Mouse (Mus musculus) skeletal muscle tissue, adult 2 months (tissue): Measurements from ENCODE around the gene Fer1l5.

Experiments
- DNase-seq: peaks from one replicate; pipeline ENCODE4 v3.0.0-alpha.2; 2012; ENCODE audit warnings: low read depth, low spot score

Gene Fer1l5

DNA sequence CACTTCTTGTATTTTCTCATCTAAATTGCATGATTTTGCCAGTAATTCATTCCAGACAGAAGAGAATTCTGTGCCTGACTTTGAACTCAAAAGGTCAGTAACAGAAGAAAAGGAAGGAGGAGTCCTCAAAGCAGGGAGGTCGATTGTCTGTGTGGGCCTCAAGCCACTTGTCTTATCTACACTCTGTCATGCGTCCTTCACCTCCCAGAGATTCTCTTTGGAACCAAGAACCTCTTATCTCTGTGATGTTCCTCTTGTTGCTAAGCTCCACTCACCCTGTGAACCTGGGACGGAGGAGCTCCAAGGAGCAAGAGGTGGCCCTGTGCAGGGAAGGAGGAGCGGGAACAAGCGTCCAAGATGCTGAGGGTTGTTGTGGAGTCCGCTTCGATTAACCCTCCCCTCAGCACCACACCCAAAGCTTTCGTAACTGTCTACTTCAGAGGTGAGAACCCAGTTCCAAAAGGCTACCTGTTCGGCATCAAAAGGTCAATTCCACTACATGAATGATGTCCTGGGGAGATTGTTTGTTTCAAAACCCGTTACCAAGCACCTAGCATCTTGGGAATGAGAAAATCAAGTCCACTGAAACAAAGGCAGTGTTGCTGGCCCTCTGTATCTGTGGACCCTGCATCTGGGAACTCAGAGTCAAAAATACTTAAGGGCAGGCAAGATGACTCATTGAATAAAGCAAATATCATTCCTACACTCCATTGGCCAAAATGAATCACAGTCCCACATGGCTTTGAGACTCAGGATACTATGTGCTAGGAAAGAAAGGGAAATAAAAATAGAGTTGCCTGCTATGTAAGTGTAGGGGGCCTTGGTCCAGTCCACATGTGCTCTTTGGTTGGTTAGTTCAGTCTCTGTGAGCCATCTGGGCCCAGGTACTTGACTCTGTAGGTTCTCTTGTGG is at the start of gene Fer1l5:
Fer1l5 (plus strand) TSS at position 358 of the 912 bp plus-strand sequence.
- no peak for DNase-seq

- DNase-seq = no peak
Measured at GRCm38 (mm10) chr1:36323076-36323475, 49.0 kb upstream of the Fer1l5 start.

GRCm38 (mm10) chr1:36323746-36324448 is 48.2 kb upstream of the Fer1l5 start:
- no peak for DNase-seq

DNA sequence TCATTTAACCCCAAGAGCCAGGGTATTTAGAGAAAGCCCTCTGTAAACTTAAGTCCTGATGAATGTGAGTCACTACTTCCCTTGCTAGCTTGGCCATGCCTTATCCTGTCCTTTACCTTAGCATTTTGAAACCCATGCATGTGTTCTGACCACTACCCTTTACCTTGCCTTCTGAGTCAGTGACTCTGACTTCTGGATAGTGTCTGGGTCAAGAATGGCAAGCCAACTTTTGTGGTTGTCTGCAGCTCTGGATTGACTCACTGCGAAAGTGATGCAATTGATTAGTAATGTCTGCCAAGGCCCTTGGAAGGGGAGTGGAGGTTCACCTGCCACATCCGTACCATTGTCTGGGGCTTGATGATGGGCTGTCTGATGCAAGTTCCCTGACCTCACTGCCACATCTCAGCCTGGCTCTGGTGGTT is 46.2 kb upstream of the Fer1l5 start:
- no peak for DNase-seq

- DNase-seq = no peak
Measured at GRCm38 (mm10) chr1:36326815-36327214, 45.3 kb upstream of the Fer1l5 start.

GRCm38 (mm10) chr1:36331743-36332142 is 40.3 kb upstream of the Fer1l5 start:
- DNase-seq = no peak

DNA sequence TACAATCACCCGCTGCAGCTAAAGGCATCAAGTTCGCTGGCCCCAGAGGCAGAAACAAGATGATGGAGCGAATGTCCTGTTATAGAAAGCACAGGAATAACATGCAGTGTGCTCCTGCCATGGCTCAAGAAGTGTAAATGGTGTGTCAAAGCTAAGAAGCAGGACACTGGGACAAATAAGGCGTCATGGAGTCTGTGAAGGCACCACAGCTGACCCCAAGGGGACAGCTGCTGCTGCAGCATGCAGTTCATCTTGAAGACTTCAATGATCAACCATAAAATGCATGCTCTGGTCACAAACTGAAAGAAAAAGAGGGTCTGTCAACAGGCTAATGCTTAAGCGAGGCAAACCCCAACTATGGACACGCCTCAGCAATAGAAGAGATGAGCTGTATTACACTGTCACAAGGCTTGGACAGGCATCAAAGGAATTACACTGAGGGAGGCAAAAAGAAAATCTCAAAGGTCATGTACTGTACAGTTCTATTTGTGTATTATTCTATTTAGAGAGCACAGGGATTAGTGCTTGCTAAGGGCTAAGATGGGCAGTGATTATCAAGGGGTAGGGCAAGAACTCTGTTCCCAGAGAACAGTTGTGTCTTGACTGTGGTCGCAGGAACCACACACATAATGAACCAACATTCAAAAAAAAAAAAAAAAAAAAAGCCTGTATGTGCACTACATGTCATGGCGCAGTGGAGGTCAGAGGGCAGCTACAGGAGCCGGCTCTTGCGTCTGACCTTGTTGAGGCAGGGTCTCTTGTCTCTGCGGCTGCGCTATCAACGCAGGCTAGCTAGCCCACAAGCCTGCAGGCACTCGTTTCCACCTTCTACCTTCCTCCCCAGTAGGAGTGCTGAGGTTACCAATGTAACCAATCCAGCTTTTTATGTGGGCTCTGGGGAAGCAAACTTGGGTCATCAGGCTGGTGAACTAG is 38.9 kb upstream of the Fer1l5 start:
- DNase-seq = peak; percentile 32

DNA sequence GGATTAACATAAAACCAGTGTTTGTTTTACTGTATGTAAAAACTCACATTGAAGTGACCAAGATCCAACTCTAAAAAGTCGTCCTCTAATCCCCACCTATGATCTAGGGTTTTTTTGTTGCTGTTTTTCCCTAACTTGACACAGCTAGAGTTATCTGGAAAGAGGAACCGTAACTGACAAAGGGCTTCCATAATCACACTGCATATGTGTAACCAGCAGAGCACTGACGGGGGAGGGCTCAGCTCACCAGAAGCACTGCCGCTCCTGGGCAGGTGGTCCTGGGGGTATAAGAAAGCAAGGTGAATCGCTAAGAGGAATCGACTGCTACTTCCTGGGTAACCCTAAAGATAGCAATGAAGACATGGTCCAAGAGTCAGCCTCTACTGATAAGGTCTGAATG is 29.5 kb upstream of the Fer1l5 start:
- no peak for DNase-seq

GRCm38 (mm10) chr1:36352351-36352750 is 19.7 kb upstream of the Fer1l5 start:
- no peak for DNase-seq

- no peak for DNase-seq
Measured at GRCm38 (mm10) chr1:36356955-36357695, 15.0 kb upstream of the Fer1l5 start.

GRCm38 (mm10) chr1:36367698-36368097 is 4.4 kb upstream of the Fer1l5 start:
- no peak for DNase-seq

- peak; percentile 31 for DNase-seq
Measured at GRCm38 (mm10) chr1:36368112-36368968, 3.8 kb upstream of the Fer1l5 start.

DNA sequence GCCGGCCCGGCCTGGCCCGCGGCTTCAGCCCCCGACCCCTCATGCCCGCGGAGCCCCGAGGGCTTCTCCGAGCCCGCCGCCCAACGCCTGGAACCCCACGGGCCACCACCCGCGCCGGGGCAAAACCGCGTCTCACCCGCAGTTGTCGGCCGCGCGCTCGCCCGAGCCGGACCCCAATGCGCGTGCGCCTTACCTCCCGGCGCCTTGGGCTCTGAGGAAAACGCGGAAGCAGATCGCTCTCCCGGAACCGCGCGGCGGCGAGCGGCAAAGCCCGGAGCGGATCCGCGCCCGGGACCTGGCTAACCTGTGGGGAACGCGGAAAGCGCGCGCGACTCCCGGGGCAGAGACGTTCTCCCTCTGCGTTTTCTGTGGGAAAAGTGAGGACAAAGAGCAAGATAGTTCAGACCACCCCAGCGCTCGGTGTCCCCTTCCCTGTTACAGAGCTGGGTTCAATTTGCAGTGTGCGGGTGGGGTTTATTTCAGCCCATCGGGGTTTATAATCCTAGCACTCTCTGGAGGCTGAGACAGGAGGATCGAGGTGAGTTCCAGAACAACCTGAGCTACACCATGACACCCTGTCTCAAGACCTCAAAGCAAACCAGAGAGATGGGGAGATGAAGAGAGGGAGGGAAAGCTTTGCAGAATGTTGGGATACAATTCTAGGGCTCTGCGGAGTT is 3.0 kb upstream of the Fer1l5 start, which contains the start of gene Kansl3:
Kansl3 (minus strand) TSS at position 213 of the 677 bp plus-strand sequence.
- peak; percentile 79 for DNase-seq

DNA sequence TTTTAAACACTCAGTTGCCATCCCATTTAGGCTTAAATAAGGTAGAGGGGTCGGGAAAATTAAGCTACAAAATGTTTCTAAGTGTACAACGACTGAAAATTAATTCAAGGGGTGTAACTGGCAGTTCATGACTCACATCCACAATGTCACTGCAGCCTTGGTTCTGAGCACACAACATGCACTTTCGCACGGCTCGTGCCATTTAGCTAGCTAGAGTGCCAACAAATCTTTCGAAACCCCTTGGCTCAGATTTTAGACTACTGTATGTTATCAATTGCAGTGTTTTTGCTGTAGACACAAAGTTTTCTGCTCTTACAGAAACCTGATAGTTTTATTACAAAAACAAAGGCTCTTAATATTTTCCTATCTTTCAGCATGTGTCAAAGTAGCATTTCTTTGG is 1.2 kb upstream of the Fer1l5 start:
- no peak for DNase-seq

- DNase-seq = no peak
Measured at GRCm38 (mm10) chr1:36378880-36379279, 6.8 kb downstream of the Fer1l5 start.

DNA sequence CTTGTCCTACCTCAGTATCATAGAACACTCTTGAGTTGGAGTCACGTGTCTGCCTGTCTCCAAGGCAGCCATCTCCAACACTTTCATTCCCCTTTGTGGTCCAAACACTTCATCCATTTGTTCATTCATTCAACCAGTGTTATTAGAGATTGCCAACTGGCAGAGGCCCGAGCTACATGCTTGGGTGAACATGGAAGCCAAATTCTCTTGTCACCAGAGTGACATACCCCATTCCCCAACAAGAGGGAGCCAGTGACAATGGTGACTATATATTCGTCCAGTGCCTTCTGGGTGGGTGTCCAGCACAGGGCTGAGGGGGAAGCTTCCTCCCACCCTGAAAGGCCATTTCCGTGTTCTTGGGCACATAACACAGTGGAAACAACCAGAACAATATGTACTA is 7.5 kb downstream of the Fer1l5 start:
- DNase-seq = no peak

DNA sequence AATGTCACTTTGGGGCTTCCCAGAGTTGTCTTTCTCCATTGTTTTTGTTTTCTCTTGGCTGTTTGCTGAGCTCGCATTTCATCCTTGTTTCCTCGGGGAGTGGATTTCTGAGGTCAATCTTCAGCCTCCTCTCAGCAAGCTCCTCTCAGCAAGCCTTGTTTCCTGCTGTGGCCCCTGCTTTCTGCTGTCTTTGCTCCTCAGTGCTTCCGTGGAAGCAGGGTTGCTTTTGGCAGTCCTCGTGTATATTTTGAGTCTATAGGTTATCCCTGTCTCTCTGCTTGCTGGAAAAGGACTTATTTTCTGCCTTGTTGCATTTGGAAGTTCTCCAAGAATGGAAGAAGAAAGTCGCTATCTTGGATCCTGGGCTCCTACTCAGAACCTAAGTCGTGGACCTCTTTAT is 24.9 kb downstream of the Fer1l5 start:
- DNase-seq = no peak

DNA sequence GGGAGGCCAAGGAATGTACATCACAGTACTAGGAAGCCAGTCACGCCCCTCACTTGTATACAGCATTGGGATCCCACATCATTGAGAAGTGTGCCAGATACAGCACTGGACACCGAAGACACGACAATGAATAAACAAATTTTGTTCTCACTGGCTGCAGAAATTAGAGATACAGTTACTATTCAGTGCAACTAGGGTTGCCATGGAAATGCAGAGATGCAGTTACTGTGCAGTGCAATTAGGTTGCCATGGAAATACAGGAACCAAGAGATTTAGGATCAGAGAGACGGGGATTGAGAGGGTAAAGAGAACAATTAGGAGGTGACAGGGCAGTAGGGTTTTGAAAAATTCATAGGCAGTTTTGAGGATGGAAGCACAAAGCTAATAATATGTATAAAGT is 29.4 kb downstream of the Fer1l5 start:
- no peak for DNase-seq

GRCm38 (mm10) chr1:36404531-36404930 is 32.4 kb downstream of the Fer1l5 start:
- no peak for DNase-seq
